Mouse (Mus musculus) stomach, postnatal 0 days (tissue): ENCODE data around the gene 2310057J18Rik.

Source experiments
- CTCF ChIP-seq: IDR thresholded peaks from 2 replicates; pipeline ENCODE4 v1.5.1; 2016; ENCODE audit warnings: antibody characterized with exemption, low read depth, mild to moderate bottlenecking, moderate library complexity
- EP300 ChIP-seq: optimal IDR thresholded peaks from 2 replicates; pipeline ENCODE3; 2016; ENCODE audit warnings: antibody characterized with exemption

- TF ChIP-seq CTCF (no peak), EP300 (no peak)
Measured at GRCm38 (mm10) chr10:28968189-28968588, 17.9 kb downstream of the 2310057J18Rik start.
